Mouse (Mus musculus): ENCODE measurements around the gene Echdc3. TPM values are rescaled to one million over a fixed set of nuclear protein-coding genes. Genes with fewer than 3 reads are reported as not detected.

Gene Echdc3
- total and polyA plus RNA-seq, 2 experiments from 2014 or later = 16.9 to 17.3 TPM

- Histone ChIP-seq H3K4me1 (ENCODE audit: control insufficient read depth, insufficient read depth) (0 out of 2 replicates have a peak, but pooled peaks cover 9% of the 10 kb centered on the region), H3K9ac (replicated peaks; ENCODE audit: low read depth, low read length) (no peak overlapping the region), H3K9me3 (replicated peaks; ENCODE audit: control insufficient read depth, low read length) (no peaks in the 10 kb centered on the region), H3K27ac (ENCODE audit: low read depth) (no peak overlapping the region), H3K4me3 (ENCODE audit: low read depth, low read length) (no peak overlapping the region), H3K4me2 (ENCODE audit: low read depth, low read length) (no peak overlapping the region), H3K36me3 (replicated peaks; ENCODE audit: control insufficient read depth, insufficient read depth, low read length) (no peaks in the 10 kb centered on the region), H3K27me3 (ENCODE audit: control insufficient read depth, insufficient read depth, low read length) (no peaks in the 10 kb centered on the region)
- 60% methylated on average over 6 of the region's 6 CpGs for WGBS
- TF ChIP-seq CTCF (IDR thresholded peaks at IDR 0.05; ENCODE audit: low read depth) (no peak), EP300 (IDR thresholded peaks at IDR 0.05; ENCODE audit: low read depth) (no peak)
- DNase-seq (ENCODE audit: low spot score) (no peak), ATAC-seq (ENCODE audit: insufficient read depth, low read depth) (no peak)
Measured at GRCm38 (mm10) chr2:6233353-6233752, 20.5 kb upstream of the Echdc3 start.

DNA sequence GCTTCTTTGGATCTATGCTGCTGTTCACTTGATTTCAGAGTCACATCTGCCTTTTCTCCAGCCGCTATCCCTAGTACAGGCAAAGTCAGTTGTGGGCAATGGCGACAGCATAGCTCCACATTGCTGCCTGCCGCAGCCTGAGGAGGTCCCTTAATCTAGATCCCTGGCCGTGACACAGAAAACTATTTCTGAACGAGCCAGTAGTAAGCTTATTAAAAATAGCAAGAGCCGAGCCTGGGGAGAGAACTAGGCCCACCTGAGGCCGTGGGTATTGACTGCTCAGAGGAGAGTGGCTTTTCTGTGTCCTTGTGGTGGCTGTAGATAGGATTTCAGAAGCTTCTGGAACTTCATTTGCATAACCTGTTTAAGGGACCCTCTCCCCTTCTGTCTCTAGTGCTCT lies 19.9 kb upstream of the Echdc3 start:
- 40% methylated on average over 7 of the region's 7 CpGs for WGBS
- H3K4me2 ChIP-seq (ENCODE audit: low read depth, low read length) = no peak overlapping the region
- H3K4me1 ChIP-seq (ENCODE audit: control insufficient read depth, insufficient read depth) = 0 out of 2 replicates have a peak, but pooled peaks cover 9% of the 10 kb centered on the region
- no peak overlapping the region for H3K27ac ChIP-seq (ENCODE audit: low read depth)
- no peaks in the 10 kb centered on the region for H3K27me3 ChIP-seq (ENCODE audit: control insufficient read depth, insufficient read depth, low read length)
- TF ChIP-seq EP300 (IDR thresholded peaks at IDR 0.05; ENCODE audit: low read depth) (no peak), CTCF (IDR thresholded peaks at IDR 0.05; ENCODE audit: low read depth) (no peak)
- no peaks in the 10 kb centered on the region for H3K36me3 ChIP-seq (replicated peaks; ENCODE audit: control insufficient read depth, insufficient read depth, low read length)
- no peak overlapping the region for H3K9ac ChIP-seq (replicated peaks; ENCODE audit: low read depth, low read length)
- no peaks in the 10 kb centered on the region for H3K9me3 ChIP-seq (replicated peaks; ENCODE audit: control insufficient read depth, low read length)
- H3K4me3 ChIP-seq (ENCODE audit: low read depth, low read length) = no peak overlapping the region
- ATAC-seq (ENCODE audit: insufficient read depth, low read depth) (peak; percentile 60), DNase-seq (ENCODE audit: low spot score) (peak; percentile 24)

GRCm38 (mm10) chr2:6230865-6231264 lies 18.0 kb upstream of the Echdc3 start:
- H3K9ac ChIP-seq (replicated peaks; ENCODE audit: low read depth, low read length) = no peak overlapping the region
- H3K36me3 ChIP-seq (replicated peaks; ENCODE audit: control insufficient read depth, insufficient read depth, low read length) = no peaks in the 10 kb centered on the region
- H3K4me2 ChIP-seq (ENCODE audit: low read depth, low read length) = no peak overlapping the region
- H3K4me1 ChIP-seq (ENCODE audit: control insufficient read depth, insufficient read depth) = 0 out of 2 replicates have a peak, but pooled peaks cover 9% of the 10 kb centered on the region
- no peak for ATAC-seq (ENCODE audit: insufficient read depth, low read depth)
- no peaks in the 10 kb centered on the region for H3K9me3 ChIP-seq (replicated peaks; ENCODE audit: control insufficient read depth, low read length)
- no peak for DNase-seq (ENCODE audit: low spot score)
- no peak for TF ChIP-seq CTCF (IDR thresholded peaks at IDR 0.05; ENCODE audit: low read depth)
- no peak for TF ChIP-seq EP300 (IDR thresholded peaks at IDR 0.05; ENCODE audit: low read depth)
- no peak overlapping the region for H3K27ac ChIP-seq (ENCODE audit: low read depth)
- WGBS = 70% methylated on average over 6 of the region's 6 CpGs
- no peaks in the 10 kb centered on the region for H3K27me3 ChIP-seq (ENCODE audit: control insufficient read depth, insufficient read depth, low read length)
- H3K4me3 ChIP-seq (ENCODE audit: low read depth, low read length) = no peak overlapping the region

- Histone ChIP-seq H3K4me1 (ENCODE audit: control insufficient read depth, insufficient read depth) (0 out of 2 replicates have a peak, but pooled peaks cover 9% of the 10 kb centered on the region), H3K27me3 (ENCODE audit: control insufficient read depth, insufficient read depth, low read length) (no peaks in the 10 kb centered on the region), H3K4me3 (ENCODE audit: low read depth, low read length) (no peak overlapping the region), H3K9ac (replicated peaks; ENCODE audit: low read depth, low read length) (no peak overlapping the region), H3K36me3 (replicated peaks; ENCODE audit: control insufficient read depth, insufficient read depth, low read length) (no peaks in the 10 kb centered on the region), H3K27ac (ENCODE audit: low read depth) (no peak overlapping the region), H3K4me2 (ENCODE audit: low read depth, low read length) (no peak overlapping the region), H3K9me3 (replicated peaks; ENCODE audit: control insufficient read depth, low read length) (peaks cover 3% of the 10 kb centered on the region)
- ATAC-seq (ENCODE audit: insufficient read depth, low read depth) (no peak), DNase-seq (ENCODE audit: low spot score) (no peak)
- TF ChIP-seq EP300 (IDR thresholded peaks at IDR 0.05; ENCODE audit: low read depth) = no peak
- TF ChIP-seq CTCF (IDR thresholded peaks at IDR 0.05; ENCODE audit: low read depth) = no peak
- 80% methylated on average over 5 of the region's 5 CpGs for WGBS
Measured at GRCm38 (mm10) chr2:6229597-6230290, 16.9 kb upstream of the Echdc3 start.

DNA sequence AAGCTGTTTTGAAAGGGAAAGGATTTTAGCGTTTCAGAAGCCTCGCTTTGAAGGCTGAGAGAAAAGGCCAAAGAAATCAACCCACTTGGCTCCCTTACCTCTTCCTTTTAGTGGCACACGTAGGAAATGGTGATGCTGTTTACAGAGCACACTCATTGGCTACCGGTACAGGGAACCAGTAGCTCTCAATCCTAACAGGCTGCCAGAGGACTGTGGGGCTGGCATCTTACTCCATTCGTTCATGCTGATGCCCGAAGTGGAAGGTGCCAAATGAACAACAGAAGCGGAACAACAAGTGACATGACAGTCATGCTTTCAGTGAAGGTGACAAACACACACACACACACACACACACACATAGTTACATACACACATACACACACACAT lies 14.2 kb upstream of the Echdc3 start:
- Histone ChIP-seq H3K36me3 (replicated peaks; ENCODE audit: control insufficient read depth, insufficient read depth, low read length) (no peaks in the 10 kb centered on the region), H3K4me1 (ENCODE audit: control insufficient read depth, insufficient read depth) (no peaks in the 10 kb centered on the region), H3K4me2 (ENCODE audit: low read depth, low read length) (no peak overlapping the region), H3K27ac (ENCODE audit: low read depth) (no peak overlapping the region), H3K9me3 (replicated peaks; ENCODE audit: control insufficient read depth, low read length) (peaks cover 4% of the 10 kb centered on the region), H3K4me3 (ENCODE audit: low read depth, low read length) (no peak overlapping the region), H3K9ac (replicated peaks; ENCODE audit: low read depth, low read length) (no peak overlapping the region), H3K27me3 (ENCODE audit: control insufficient read depth, insufficient read depth, low read length) (no peaks in the 10 kb centered on the region)
- no peak for ATAC-seq (ENCODE audit: insufficient read depth, low read depth)
- TF ChIP-seq CTCF (IDR thresholded peaks at IDR 0.05; ENCODE audit: low read depth) (no peak), EP300 (IDR thresholded peaks at IDR 0.05; ENCODE audit: low read depth) (no peak)
- DNase-seq (ENCODE audit: low spot score) = no peak
- 86% methylated on average over 7 of the region's 7 CpGs for WGBS

Data from heart, postnatal 0 days (tissue).